Mouse (Mus musculus): ENCODE measurements at regions not wholly inside any gene's neighbourhood (a gene's known extent, or its start where the extent isn't known, plus 50 kb on each side); places are given as distances from the start of the nearest gene placed in this dataset.
"Not testable (repeated sequence)": the region's sequence is repeated elsewhere in the genome, so short reads cannot be mapped to it uniquely, and the experiment has no call there.

DNA sequence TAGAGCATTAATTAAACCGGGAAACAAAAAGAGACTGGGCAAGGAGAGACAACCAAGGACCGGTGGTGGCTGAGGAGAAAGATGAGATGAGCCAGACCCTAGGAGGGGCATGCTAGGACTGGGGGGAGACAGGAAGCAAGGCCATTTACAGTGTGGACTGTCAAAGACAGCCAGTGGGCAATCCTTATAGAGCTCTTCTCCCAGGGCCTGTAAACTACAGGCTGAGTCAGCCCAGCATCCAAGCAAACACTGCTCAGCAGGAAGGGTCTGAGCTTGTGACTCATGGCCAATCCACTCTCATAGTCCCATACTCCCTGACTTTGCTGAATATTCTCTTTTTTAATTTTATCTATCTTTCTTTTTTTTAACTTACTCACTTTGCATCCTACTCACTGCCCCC is 350.3 kb upstream of the Cdh5 start:
- ATAC-seq (ENCODE audit: insufficient read depth, low read depth) (no peak), DNase-seq (ENCODE audit: low spot score) (no peak)
- Histone ChIP-seq H3K27me3 (ENCODE audit: control insufficient read depth, insufficient read depth, low read length) (no peaks in the 10 kb centered on the region), H3K4me3 (ENCODE audit: low read depth, low read length) (no peak overlapping the region), H3K27ac (ENCODE audit: low read depth) (no peak overlapping the region), H3K9ac (replicated peaks; ENCODE audit: low read depth, low read length) (no peak overlapping the region), H3K4me2 (ENCODE audit: low read depth, low read length) (no peak overlapping the region), H3K36me3 (replicated peaks; ENCODE audit: control insufficient read depth, insufficient read depth, low read length) (no peaks in the 10 kb centered on the region), H3K9me3 (replicated peaks; ENCODE audit: control insufficient read depth, low read length) (no peaks in the 10 kb centered on the region), H3K4me1 (ENCODE audit: control insufficient read depth, insufficient read depth) (no peaks in the 10 kb centered on the region)
- 76% methylated on average over 2 of the region's 2 CpGs for WGBS
- TF ChIP-seq CTCF (IDR thresholded peaks at IDR 0.05; ENCODE audit: low read depth) (no peak), EP300 (IDR thresholded peaks at IDR 0.05; ENCODE audit: low read depth) (no peak)

DNA sequence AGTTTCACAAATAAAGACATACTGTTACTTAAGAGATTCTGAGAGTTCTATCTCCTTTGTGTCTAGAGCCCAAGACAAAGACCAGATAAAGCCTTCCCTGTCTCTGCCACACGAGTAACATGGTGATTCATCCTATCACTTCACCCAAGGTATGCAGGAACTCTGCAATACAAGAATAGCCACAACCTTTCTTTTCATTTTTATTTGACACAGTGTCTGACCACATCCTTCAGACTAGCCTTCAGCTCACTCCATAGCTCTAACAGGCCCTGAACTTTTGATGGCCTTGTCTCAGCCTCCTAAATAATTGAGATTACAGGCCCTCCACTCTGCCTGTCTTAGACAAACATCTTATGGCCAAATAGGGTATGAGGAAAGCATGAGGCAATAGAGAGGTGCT is 337.6 kb upstream of the Cdh5 start:
- Histone ChIP-seq H3K4me1 (ENCODE audit: control insufficient read depth, insufficient read depth) (no peaks in the 10 kb centered on the region), H3K4me3 (ENCODE audit: low read depth, low read length) (no peak overlapping the region), H3K4me2 (ENCODE audit: low read depth, low read length) (no peak overlapping the region), H3K27ac (ENCODE audit: low read depth) (no peak overlapping the region), H3K9me3 (replicated peaks; ENCODE audit: control insufficient read depth, low read length) (no peaks in the 10 kb centered on the region; the same call in 1 of the 2 replicates), H3K36me3 (replicated peaks; ENCODE audit: control insufficient read depth, insufficient read depth, low read length) (no peaks in the 10 kb centered on the region), H3K27me3 (ENCODE audit: control insufficient read depth, insufficient read depth, low read length) (no peaks in the 10 kb centered on the region), H3K9ac (replicated peaks; ENCODE audit: low read depth, low read length) (no peak overlapping the region)
- no peak for TF ChIP-seq EP300 (IDR thresholded peaks at IDR 0.05; ENCODE audit: low read depth)
- TF ChIP-seq CTCF (IDR thresholded peaks at IDR 0.05; ENCODE audit: low read depth): no peak
- ATAC-seq (ENCODE audit: insufficient read depth, low read depth) (no peak), DNase-seq (ENCODE audit: low spot score) (no peak)
- WGBS: 27% methylated on average over 1 of the region's 1 CpGs

DNA sequence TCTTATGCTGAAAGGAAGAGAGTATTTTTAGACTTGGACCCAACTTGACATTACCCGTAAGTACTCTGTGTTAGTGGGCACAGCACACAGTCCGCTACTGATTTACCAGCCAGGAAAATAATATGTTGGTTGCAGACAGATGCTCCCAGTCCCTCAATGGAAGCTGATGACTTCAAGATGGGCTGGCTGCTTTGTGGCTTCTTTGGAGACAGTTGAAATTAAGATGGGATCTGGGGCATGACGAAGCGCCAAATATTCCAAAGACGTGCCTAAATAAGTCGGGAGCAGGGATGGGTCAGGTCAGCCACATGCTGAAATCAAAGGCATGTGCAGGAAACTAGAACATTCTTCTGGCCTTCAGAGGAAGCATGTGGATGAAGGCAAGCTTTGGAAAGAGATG is 321.8 kb upstream of the Cdh5 start:
- Histone ChIP-seq H3K36me3 (replicated peaks; ENCODE audit: control insufficient read depth, insufficient read depth, low read length) (no peaks in the 10 kb centered on the region), H3K4me1 (ENCODE audit: control insufficient read depth, insufficient read depth) (no peaks in the 10 kb centered on the region), H3K9me3 (replicated peaks; ENCODE audit: control insufficient read depth, low read length) (no peaks in the 10 kb centered on the region), H3K9ac (replicated peaks; ENCODE audit: low read depth, low read length) (no peak overlapping the region), H3K27ac (ENCODE audit: low read depth) (no peak overlapping the region), H3K4me2 (ENCODE audit: low read depth, low read length) (no peak overlapping the region), H3K27me3 (ENCODE audit: control insufficient read depth, insufficient read depth, low read length) (no peaks in the 10 kb centered on the region), H3K4me3 (ENCODE audit: low read depth, low read length) (no peak overlapping the region)
- DNase-seq (ENCODE audit: low spot score) (no peak), ATAC-seq (ENCODE audit: insufficient read depth, low read depth) (no peak)
- WGBS: 84% methylated on average over 6 of the region's 6 CpGs
- TF ChIP-seq CTCF (IDR thresholded peaks at IDR 0.05; ENCODE audit: low read depth): no peak
- no peak for TF ChIP-seq EP300 (IDR thresholded peaks at IDR 0.05; ENCODE audit: low read depth)

DNA sequence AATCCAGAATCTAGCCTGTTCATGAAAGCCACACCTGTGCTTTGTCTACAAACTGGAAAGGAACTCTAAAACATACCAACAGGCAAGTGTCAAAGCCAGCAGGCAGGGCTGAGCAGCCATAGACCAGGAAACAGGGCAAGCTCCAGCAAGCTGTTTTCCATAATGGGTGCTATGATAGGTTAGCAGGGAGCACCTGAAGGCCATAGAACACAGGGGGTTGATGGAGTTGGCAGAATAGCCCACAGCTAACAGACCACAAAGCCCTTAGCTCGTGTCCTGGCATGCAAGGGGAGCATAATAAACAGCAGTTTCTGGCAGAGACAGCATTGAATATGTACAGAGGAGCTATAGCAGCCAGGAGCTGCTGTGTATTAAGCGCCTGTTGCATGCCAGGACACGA is 313.1 kb upstream of the Cdh5 start:
- Histone ChIP-seq H3K27me3 (ENCODE audit: control insufficient read depth, insufficient read depth, low read length) (no peaks in the 10 kb centered on the region), H3K9ac (replicated peaks; ENCODE audit: low read depth, low read length) (no peak overlapping the region), H3K27ac (ENCODE audit: low read depth) (no peak overlapping the region), H3K4me2 (ENCODE audit: low read depth, low read length) (no peak overlapping the region), H3K36me3 (replicated peaks; ENCODE audit: control insufficient read depth, insufficient read depth, low read length) (no peaks in the 10 kb centered on the region), H3K4me3 (ENCODE audit: low read depth, low read length) (no peak overlapping the region), H3K4me1 (ENCODE audit: control insufficient read depth, insufficient read depth) (no peaks in the 10 kb centered on the region), H3K9me3 (replicated peaks; ENCODE audit: control insufficient read depth, low read length) (no peaks in the 10 kb centered on the region)
- DNase-seq (ENCODE audit: low spot score) (no peak), ATAC-seq (ENCODE audit: insufficient read depth, low read depth) (no peak)
- 67% methylated on average over 3 of the region's 3 CpGs for WGBS
- TF ChIP-seq CTCF (IDR thresholded peaks at IDR 0.05; ENCODE audit: low read depth) (no peak), EP300 (IDR thresholded peaks at IDR 0.05; ENCODE audit: low read depth) (no peak)

DNA sequence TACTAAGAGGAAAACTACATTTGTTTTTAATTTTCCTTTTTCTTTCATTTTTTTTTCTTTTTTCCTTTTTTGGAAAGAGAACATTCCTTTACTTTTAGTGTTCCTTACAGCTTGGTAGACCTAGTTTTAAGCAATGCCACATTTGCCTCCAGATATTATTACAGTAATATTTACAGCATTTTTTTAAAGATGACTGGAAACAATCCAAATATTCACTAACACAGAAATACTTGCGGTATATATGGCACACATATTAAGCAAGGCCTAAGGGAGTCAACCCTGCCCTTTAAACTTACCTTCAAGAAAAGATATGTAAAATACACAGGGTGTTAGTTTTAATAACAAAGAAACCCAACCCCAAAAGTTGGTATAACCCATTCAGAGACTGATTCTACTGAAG is 308.1 kb upstream of the Cdh5 start:
- 77% methylated on average over 1 of the region's 1 CpGs for WGBS
- DNase-seq (ENCODE audit: low spot score) (no peak), ATAC-seq (ENCODE audit: insufficient read depth, low read depth) (no peak)
- H3K36me3 ChIP-seq (replicated peaks; ENCODE audit: control insufficient read depth, insufficient read depth, low read length): no peaks in the 10 kb centered on the region
- no peak overlapping the region for H3K27ac ChIP-seq (ENCODE audit: low read depth)
- no peaks in the 10 kb centered on the region for H3K27me3 ChIP-seq (ENCODE audit: control insufficient read depth, insufficient read depth, low read length)
- no peak overlapping the region for H3K4me3 ChIP-seq (ENCODE audit: low read depth, low read length)
- no peaks in the 10 kb centered on the region for H3K4me1 ChIP-seq (ENCODE audit: control insufficient read depth, insufficient read depth)
- no peaks in the 10 kb centered on the region for H3K9me3 ChIP-seq (replicated peaks; ENCODE audit: control insufficient read depth, low read length)
- no peak for TF ChIP-seq EP300 (IDR thresholded peaks at IDR 0.05; ENCODE audit: low read depth)
- TF ChIP-seq CTCF (IDR thresholded peaks at IDR 0.05; ENCODE audit: low read depth): no peak
- no peak overlapping the region for H3K9ac ChIP-seq (replicated peaks; ENCODE audit: low read depth, low read length)
- H3K4me2 ChIP-seq (ENCODE audit: low read depth, low read length): no peak overlapping the region

DNA sequence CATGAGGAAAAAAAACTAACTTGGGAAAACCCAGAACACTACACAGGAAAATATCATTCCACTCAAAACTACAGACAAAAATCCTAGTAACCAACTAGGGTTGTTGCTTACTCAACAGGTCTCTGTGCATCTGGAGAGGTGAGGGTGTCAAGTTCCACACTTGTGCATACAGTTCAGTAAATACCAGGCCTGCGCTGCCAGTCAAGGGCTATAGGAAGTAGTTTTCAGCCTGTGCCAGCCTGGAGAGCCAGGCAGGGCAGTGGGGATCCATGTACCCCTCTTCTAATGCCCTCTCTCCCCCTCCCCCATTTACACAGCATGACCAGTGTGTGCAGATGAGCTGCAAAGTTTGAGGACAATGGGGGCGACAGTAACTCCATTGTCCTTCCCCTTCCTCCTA is 302.8 kb upstream of the Cdh5 start:
- ATAC-seq (ENCODE audit: insufficient read depth, low read depth): not testable (repeated sequence)

More for the DNA sequence above, 302.8 kb upstream of the Cdh5 start:
- H3K9ac ChIP-seq (replicated peaks; ENCODE audit: low read depth, low read length); DNase-seq (ENCODE audit: low spot score); H3K4me2 ChIP-seq (ENCODE audit: low read depth, low read length); H3K4me1 ChIP-seq (ENCODE audit: control insufficient read depth, insufficient read depth); H3K4me3 ChIP-seq (ENCODE audit: low read depth, low read length); H3K36me3 ChIP-seq (replicated peaks; ENCODE audit: control insufficient read depth, insufficient read depth, low read length); H3K9me3 ChIP-seq (replicated peaks; ENCODE audit: control insufficient read depth, low read length); H3K27me3 ChIP-seq (ENCODE audit: control insufficient read depth, insufficient read depth, low read length); H3K27ac ChIP-seq (ENCODE audit: low read depth): not testable (repeated sequence)
- 79% methylated on average over 2 of the region's 2 CpGs for WGBS
